Mouse (Mus musculus) adrenal gland, adult 18-20 months (tissue): ENCODE data around the gene Smc4. TPM values are rescaled to one million over a fixed set of nuclear protein-coding genes. Genes with fewer than 3 reads are reported as not detected.

ENCODE experiments used
- DNase-seq, 2 experiments: peaks; one replicate each; pipeline ENCODE4 v3.0.0; 2021 to 2022; ENCODE audit warnings: low spot score in 2 of 2
- long read RNA-seq, 2 experiments: library from polyadenylated mRNA; stranded (forward); transcript quantifications; one replicate each; pipeline ENCODE4 v2.0.0; 2021
- total RNA-seq, 2 experiments: library from RNA; stranded (reverse); gene quantifications; 1 replicate in 1 of 2; 2 replicates in 1 of 2; pipeline ENCODE4 v1.2.3; 2021

Gene Smc4
- total RNA-seq: 10 to 100 TPM; 19.5 to 26.7 TPM
- long read RNA-seq, experiment 1, full-length matches to known transcripts: 8 of 13 reads
- long read RNA-seq, experiment 1, partial matches to known transcripts: 4 of 13 reads
- long read RNA-seq, experiment 1, other reads (novel, unspliced or antisense): 1 of 13 reads
- long read RNA-seq, experiment 2, full-length matches to known transcripts: 1 of 11 reads
- long read RNA-seq, experiment 2, partial matches to known transcripts: 8 of 11 reads
- long read RNA-seq, experiment 2, other reads (novel, unspliced or antisense): 2 of 11 reads

DNA sequence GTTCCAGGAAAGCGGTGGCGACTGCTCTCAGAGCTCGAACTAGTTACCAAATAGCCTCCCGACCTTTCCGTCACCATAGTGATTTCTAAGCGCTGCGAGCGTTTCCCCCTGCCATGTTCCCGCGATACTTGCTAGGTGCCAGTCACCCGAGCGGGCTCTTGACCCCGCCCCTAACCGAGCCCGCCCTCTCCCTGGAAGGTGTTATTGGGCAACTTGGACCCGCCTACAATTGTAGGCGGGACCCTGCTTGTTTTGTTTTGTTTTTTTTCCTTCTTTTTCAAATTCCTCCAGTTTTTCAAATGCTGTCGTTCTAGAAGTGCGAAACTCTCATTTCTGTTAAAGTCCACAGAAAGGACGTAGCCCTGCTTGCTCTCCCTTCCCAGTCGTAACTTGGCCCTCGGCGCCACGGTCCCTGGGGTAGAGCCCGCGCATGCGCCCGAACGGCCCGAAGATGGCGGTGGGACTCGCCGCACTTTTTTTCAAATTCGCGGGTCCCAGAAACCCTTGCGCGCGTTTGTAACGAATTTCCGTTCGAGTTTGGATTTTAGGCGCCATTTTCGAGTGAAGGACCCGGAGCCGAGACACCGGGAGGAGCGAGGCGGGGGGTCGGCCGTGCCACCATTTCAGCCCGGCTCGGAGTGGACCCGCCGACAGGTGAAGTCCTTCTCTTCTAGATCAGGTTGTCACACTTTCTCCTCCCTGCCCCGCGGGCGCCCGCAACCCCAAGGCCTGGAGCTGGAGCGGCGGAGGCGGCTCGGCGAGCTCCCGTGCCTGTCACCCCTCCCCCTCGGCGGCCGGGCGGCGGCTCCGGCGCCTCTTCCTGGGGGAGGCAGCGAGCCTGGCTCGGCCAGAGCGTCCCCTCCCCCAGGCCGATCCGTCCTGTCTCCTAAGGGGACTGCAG, at the start of gene Smc4, which contains the start of gene Ift80:
TSS of gene Smc4 (plus strand) at position 302 of the 901 bp plus-strand sequence.
TSS of gene Ift80 (minus strand) at position 134 of the 901 bp plus-strand sequence.
- DNase-seq: peak; percentile 91

DNA sequence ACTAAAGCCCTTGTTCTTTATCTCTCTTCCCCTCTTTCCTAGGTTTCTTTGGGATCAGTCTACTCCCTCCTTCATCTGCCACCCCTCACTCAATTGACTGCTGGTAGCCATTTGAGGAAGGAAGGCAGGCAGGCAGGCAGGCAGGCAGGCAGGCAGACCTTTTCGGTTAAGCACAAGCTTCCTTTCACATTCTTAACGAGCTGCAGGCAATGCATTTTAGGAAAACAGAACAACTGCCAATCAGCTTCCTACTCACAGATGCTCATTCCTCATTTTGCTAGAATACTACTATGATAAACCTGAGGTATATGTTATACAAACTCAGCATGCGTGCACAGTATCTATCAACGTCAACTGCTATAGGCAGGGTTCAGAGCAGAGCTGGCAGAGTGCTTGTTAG, 48.1 kb upstream of the Smc4 start:
- no peak for DNase-seq

DNA sequence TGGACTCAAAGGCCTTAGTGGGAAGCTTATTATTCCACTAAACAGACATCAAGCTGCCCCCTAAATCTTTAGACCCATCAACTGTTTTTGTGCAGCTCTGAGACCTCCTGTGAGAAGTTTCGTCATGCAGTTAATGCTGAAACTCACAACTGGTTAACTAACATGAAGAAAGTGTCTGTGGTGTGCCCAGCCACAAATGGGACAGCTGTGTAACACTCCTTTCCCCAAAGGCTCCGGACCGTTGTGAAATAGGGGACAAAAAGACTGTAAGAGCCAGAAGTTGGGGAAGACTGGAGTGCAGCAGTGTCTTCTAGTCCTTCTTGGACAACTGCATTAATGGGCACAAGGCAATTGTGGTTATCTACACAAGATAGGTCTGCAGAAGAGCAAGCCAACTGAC, 47.1 kb upstream of the Smc4 start:
- DNase-seq: no peak

DNA sequence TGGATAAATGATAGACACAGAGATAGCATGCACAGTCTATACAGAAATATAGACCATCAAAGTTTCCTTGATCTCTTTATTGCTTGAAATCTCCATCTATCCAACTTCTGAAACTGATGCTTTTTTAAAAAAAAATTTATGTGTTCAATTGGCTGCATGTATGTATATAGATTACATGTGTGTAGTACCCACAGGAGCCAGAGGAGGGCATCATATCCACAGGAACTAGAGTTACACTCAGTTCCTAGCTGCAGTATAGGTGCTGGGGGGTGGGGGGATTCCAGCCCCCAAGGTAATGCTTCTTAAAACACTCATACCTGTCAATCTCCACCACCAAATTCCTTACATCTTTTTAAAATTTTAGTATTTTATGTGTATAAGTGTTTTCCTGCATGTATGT, 39.9 kb upstream of the Smc4 start:
- no peak for DNase-seq

DNA sequence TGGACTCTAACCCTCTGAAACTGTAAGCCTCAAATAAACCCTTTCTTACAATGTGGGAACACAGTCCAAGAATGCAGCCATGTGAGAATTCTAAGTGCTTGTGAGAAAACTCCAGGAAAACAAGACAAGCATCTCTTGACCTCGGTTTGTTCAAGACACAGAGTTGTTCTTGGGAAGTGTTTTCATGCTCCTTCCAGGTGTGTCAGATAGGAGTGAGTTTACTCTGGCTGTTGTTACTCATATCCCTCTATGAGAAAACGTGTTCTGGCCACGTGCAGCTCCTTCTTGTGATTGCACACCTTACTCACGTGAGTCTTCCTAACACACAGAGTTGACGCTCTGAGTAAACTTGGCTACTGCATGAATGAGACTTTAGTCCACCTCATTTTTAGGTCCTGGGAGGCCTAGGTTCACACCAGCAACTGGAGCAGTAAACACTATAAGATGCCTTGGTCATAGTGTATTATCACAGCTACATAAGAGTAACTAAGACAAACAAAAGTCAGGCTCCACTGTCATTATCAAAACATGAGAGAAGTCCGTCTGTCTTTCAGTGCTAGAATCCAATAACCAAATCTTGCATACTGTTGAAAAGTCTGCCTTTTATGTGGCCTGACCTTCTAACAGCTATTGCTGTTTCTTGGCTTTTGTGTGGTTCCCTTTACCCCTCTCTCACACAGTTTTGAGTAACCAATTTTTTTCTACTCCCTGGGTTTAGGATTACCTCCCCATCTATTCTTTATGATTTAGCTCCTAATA, 37.8 kb upstream of the Smc4 start:
- DNase-seq: no peak

DNA sequence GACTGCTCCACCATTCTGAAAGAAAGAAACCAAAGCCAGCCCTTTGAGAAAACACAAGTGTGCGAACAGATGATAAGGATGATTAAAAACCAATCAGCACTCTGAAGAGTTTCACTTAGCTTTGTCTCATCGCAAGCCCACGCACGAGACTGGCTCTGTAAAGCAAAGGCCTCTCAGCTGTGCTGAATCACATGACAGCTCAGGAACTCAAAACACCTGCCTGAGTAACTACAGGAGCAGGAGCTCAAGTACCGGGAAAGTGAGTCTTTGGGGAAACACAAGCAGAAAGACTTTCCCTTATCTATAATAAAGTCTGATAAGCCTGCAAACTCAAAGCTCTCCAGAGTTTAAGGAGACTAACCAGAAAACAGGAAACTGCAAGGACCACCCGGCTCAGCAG, 37.1 kb upstream of the Smc4 start:
- no peak for DNase-seq

DNA sequence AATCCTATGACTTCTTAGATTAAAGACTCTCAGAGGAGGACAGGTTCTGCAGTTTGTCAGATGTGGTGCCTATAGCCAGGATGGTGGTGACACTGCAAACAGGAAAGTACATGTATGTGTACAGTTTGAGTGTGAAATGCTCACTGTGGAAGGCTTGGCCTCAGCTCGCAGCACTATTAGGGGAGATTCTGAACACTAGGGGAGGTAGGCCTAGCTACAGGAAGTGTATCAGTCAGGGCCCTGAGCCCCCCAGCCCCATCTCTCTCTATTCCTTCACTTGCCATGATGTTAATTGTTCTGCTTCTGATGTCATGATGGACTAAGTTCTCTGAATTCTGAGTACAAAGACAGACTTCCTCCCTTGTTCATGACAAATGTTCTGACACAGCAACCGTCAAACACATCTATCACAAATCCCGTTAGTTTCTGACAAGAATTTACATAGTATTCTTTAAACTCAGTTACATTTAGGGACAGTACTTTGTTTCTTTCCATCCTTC, 35.4 kb upstream of the Smc4 start:
- no peak for DNase-seq

DNA sequence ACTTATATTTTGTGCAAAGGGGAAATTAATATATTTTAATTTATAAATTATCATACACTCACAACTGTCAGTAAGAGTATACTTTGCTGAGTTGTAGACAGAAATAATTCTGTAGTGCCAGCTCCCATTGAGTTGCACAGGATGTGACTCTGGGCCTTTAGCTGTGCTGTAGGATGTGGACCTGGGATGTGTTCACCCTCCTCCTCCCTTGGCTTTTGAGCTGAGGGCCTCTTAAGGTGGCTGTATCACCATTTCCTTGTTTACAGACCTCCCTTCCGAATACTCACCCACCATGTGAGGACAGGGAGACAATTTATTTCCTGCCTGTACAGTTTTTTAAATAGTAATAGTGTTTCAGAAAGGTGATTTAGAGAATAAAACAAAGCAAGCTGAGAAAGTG, 31.0 kb upstream of the Smc4 start:
- DNase-seq: no peak

DNA sequence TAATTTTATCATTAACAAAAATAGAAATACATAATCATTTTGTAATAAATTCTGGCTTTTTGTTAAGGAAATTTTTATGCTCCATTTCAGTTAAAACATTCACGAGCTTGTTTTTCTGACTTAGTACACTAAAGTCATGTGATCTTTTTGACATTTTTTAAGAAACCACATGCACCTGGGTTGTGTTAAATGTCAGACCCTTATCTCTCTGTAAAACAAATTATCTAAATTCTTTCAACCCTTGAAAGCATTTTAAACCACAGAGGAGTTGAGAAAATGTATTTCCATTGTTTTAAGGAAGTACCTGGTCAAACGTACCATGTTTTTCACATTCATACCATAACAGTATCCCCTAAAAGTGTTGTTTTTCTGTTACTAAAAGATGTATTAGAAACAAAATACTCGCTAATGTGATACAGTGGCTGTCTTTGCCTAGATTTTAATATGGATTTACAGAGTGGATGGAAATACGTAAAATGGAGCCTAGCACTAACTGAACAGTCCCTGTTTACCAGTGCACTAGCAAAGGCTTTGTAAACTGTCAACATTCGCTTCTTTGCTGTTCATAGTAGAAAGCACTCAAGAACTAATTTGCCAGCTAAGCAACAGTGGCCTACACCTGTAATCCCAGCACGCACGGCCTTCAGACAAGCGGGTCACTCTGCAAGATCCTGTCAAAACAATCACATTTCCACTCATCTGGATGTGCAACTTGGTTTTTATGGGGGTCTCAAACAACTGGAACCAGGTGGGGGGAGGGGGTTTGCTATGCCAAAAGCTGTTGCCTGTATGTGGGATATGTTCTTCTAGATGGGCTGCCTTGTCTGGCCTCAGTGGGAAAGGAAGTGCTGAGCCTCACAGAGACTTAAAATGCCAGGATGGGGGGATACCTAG, 29.7 kb upstream of the Smc4 start:
- DNase-seq: no peak

DNA sequence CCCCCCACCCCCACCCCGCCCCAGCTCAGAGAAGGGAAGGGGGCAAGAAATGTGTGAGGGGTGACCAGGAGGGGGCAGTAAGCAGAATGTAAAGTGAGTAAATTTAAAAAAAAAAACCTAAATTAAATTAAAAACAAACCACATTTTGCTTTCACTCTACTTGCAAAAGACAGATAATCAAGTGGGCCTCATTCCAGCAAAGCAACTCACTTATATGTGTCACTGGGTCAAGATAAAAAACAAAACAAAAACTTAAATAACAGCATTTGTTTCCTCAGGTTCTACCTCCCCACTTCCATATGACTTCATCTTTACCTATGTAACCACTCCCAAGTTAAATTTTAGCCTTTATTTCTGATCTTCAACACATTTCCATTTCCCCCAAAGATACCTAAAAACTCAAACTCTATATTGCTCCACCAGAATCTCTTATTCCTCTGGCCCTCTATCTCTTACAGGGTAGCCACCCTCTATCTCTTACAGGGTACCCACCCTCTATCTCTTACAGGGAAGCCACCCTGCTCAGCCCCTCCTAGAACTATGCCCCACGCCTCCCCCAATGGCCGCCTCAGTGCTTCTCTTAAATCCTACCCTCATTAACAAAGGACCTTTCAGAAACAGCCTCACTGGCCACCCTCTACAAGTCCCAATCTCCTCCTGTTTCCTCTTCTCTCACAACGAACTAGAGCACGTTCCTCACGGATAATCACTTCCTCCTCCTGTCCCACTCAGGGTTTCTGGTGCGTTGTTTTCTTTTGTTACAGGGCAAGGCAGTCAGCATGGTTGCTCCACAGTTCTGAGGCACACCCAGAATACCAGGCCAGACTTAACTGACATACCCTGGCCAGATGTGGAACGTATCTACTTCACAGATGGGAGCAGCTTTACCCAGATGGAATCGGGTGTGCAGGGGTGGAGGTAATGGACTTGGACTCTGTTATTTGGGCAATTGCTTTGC, 28.7 kb upstream of the Smc4 start:
- DNase-seq: no peak

DNA sequence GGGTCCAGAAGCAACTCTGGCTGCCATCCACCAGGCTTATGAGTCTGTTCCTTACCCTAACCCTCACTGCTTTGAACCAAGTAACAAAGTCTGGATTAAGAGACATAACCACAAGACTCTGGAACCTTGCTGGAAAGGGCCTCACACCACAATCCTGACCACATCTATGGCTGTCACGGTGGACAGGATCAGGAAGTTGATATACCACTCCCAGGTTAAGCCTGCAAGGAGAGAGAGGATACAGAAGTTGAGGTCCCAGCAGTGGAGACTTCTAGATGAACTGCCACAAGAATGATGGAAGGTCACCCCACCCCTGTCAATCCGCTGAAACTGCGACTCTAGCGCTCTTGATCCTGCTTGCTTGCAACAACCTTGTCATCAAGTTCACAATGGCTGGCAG, 26.8 kb upstream of the Smc4 start:
- no peak for DNase-seq

DNA sequence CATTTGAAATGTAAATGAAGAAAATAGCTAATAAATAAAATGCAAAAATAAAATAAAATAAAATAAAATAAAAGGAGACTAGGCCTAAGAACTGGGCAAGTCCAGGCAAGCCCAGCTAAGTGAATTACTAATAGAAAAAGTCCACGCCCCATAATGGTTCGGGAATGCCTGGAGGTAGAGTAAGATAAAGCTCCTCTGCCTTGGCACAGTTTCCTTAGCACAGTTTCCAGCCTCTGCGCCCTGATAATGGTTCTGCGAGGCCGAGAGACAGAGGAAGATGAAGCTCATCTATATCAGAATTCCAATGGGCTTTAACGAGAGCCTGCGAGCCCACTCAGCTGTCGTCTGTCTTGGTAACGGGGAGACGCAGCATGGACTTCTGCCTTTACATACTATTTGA, 25.4 kb upstream of the Smc4 start:
- DNase-seq: no peak

DNA sequence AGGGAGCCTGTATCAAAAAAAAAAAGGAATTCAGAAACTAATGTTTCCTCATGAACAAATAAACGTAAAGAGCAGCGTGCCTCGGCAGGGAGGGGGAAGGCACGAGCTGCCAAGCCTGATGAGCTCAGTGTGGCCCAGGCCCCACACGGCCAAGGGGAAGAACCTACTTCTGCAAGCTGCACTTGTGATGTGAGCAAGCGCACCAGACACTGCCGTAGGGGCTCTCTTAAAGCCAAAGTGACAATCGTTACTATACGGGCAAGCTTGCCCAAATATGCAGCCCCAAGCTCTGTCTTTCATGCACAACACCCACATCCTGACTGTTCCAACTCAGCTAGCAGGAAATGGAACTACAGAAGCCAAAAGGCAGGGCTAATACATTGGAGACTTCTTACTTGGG, 23.6 kb upstream of the Smc4 start:
- DNase-seq: no peak

DNA sequence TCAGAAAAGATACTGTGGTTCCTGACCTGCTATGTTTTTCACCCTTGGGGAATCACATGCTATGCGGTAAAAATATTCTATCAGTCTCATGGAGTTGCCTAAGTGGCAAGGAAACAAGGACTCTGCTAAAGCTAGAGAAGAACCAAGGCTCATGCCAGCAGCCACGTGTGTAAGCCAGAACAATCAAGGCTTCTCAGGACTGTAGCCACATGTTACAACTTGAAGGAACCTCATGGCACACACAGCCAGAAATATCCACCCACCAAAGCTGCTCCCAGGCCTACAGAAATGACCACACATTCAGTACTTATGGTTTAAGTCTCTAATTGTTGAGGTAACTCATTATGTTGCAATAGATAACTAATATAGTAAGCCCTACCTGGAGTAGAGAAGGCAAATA, 18.0 kb upstream of the Smc4 start:
- DNase-seq: no peak

DNA sequence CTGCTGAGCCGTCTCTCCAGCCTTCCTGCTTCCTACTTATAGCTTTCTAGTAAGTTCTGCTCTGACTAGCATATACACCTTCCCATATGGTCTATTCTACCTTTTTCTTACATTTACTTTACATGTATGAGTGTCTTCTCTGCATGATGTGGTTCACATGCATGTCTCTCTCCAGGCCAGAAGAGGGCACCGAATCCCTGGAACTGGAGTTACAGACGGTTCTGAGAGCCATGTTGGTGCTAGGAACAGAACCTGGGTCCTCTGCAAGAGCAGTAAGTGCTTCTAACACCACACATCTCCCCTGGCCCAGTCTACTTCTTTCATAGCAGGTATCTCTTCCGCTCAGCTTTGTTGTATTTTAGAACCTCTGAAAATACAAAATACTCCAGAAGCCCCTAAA, 1.8 kb upstream of the Smc4 start:
- DNase-seq: no peak

DNA sequence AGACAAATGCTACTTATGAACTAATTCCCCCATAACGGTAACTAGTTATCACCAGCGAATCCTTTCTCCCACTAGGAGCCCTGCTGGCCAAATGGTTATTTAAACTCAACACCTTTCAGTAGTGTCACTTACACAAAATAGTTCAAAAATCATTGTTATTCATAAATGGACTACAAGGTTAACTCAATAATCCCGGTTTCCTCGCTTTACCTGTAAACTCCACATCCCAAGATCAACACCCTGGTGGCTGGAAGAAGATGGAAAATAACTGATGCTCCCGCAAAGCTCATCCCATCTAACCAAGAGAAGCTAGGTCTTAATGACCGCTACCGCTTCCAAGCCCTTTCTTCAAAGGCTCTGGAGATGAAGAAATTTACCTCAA, 492 bp upstream of the Smc4 start:
- no peak for DNase-seq

DNA sequence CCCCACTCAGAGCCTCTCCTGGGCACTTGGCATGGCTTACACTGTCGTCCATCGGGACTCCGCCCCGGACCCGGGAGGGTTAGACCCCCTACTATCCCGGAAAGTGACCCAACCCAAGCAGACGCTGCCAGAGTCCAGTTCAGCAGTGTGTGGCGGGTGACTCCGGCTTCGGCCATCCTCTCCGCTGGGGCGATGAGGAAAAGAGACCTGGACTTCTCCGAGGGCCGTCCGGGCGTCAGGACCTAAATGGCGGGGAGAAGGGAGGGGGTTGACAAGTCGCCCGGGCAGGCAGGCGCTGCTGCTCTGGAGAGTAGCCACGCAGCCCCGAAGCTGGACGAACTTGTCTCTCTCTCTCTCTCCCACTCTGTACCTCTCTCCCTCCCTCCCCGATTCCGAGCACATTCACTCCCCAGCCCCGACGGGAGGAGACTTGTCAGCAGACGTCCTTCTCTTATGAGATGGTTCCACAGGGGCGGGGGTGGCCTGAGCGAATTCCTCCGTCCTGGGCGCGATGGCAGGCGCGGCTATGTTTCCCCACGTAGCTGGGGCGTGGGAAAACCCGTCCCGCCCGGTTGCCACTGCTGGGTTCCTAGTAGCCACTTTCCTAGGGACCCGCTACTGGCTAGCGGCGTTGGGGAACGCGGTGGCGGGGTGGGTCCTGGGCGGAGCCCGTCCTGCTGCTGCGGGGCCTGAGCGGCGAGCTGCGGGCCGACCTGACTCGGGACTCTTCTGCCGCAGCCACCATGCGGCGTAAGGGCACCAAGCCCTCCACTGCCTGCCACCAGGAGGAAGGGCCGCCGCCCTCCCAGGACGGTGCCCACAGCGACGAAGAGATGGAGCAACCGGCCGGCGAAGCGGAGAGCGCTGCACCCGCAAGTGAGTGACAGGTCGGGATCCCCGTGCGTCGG, 1.1 kb downstream of the Smc4 start:
- peak; percentile 57 to 63 for DNase-seq

DNA sequence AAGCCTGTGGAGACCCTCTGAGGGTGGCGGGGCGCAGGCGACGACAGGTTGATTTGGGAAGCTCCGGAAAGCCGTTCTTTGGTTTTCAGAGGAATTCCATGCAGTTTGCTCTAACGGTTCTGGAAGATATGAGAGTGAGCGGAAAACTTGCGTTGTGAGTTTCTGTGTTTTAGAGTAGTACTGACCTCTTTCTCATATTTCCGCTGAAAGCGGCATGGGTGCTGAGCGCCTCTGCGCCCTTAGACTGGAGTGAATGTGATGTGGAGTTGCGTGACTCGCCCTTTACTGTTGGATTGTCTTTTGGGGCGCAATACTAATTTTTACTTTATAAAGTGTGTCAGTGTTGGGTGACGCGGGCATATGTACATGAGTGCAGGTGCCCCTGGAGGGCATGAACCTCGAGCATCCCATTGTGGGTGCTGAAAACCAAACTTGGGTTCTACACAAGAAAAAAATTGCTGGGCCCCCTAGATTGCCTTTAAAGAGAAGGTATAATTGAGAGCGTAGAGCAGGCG, 1.8 kb downstream of the Smc4 start:
- DNase-seq: no peak
